ENCODE assay signal across 9 mouse cellular contexts in the genomic region with DNA sequence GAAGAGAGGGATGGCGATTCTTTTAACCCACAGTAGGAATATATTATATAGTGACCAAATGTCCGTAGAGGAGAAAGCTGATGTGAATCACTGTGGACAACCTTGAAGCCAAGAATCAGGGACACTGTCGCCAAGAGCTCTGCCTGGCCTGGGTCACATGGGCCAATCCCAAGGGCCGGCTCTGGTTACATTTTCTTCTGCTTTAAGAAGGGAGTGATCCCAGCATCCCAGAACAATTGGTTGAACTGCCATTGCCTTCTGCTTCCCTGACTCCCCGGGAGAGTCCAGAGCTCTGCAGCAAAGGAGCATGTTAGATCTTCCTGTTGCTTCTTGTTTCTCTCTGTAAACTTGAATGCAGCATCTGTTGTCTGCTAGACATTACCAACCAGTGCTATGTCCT.
A peak's percentile ranks its signal among the peaks of the same experiment; 100 is the strongest.
DNase-seq lines count a peak whose midpoint lies in the region; ATAC-seq and TF ChIP-seq lines count a peak whose summit lies in the region.
"Had no signal": no experiment of that assay in that cellular context is flagged by ENCODE, and none has a peak within 500 bp of the region (broad histone marks: within the 10 kb centered on the region; RNA-seq: fewer than 3 reads in every experiment).

No protein-coding gene starts in this region.

- no peaks in the 10 kb centered on the region for H3K9me3 ChIP-seq in limb, embryonic 15.5 days
- no peaks in the 10 kb centered on the region for H3K9me3 ChIP-seq in kidney, embryonic 14.5 days (ENCODE audit: control insufficient read depth, low read length)
- no peaks in the 10 kb centered on the region for H3K9me3 ChIP-seq in stomach, postnatal 0 days (ENCODE audit: control insufficient read depth, low read length)
- H3K9me3 ChIP-seq: neural tube, embryonic 12.5 days had no signal

- H3K27me3 ChIP-seq in kidney, adult 2 months (replicated peaks; ENCODE audit: control insufficient read depth, insufficient read depth, low read length), result no peaks in the 10 kb centered on the region
- no peaks in the 10 kb centered on the region for H3K27me3 ChIP-seq in limb, embryonic 15.5 days
- no peaks in the 10 kb centered on the region for H3K27me3 ChIP-seq in kidney, embryonic 14.5 days (ENCODE audit: control insufficient read depth, insufficient read depth, low read length)
- no peaks in the 10 kb centered on the region for H3K27me3 ChIP-seq in stomach, postnatal 0 days (ENCODE audit: control insufficient read depth, insufficient read depth, low read length)
- H3K27me3 ChIP-seq: neural tube, embryonic 12.5 days had no signal

- no peak for TF ChIP-seq EP300 in stomach, postnatal 0 days (optimal IDR thresholded peaks at IDR 0.05)

- no peak overlapping the region for H3K4me3 ChIP-seq in kidney, adult 2 months (ENCODE audit: insufficient read depth, low read depth, low read length)
- no peak overlapping the region for H3K4me3 ChIP-seq in limb, embryonic 15.5 days
- no peak overlapping the region for H3K4me3 ChIP-seq in kidney, embryonic 14.5 days (ENCODE audit: low read length)
- no peak overlapping the region for H3K4me3 ChIP-seq in stomach, postnatal 0 days (ENCODE audit: low read depth, low read length)
- H3K4me3 ChIP-seq: neural tube, embryonic 12.5 days had no signal

- TF ChIP-seq CTCF in kidney, adult 2 months (conservative IDR thresholded peaks at IDR 0.05; ENCODE audit: insufficient read depth, insufficient read length, low read depth, low read length), result no peak
- no peak for TF ChIP-seq CTCF in stomach, postnatal 0 days (IDR thresholded peaks at IDR 0.05; ENCODE audit: low read depth)

- no peak for TF ChIP-seq POLR2A in kidney, adult 2 months (IDR thresholded peaks at IDR 0.05; ENCODE audit: low read depth, low read length)

- no peak; the same call in 1 of the 2 replicates for ATAC-seq in limb, embryonic 15.5 days (ENCODE audit: insufficient number of reproducible peaks, low FRiP score, low TSS enrichment, low read depth)
- ATAC-seq in kidney, embryonic 14.5 days (ENCODE audit: low FRiP score, low TSS enrichment), result no peak
- no peak for ATAC-seq in stomach, postnatal 0 days (ENCODE audit: low FRiP score, low TSS enrichment)

- DNase-seq in kidney, postnatal 4 days, result peak; percentile 13 to 15
- no peak for DNase-seq in kidney, adult 2 months
- peak; percentile 54 for DNase-seq in cerebellum, adult 9-11 months
- peak; percentile 33 to 59 for DNase-seq in gastrocnemius, postnatal 4 days (ENCODE audit: low spot score in 2 of 2)
- no peak for DNase-seq in lung, postnatal 25 days (ENCODE audit: low spot score)
- DNase-seq in stomach, postnatal 0 days (ENCODE audit: low spot score), result no peak

- no peaks in the 10 kb centered on the region for H3K4me1 ChIP-seq in kidney, adult 2 months (ENCODE audit: control insufficient read depth, insufficient read depth, low read length)
- peaks cover 15% of the 10 kb centered on the region for H3K4me1 ChIP-seq in limb, embryonic 15.5 days
- H3K4me1 ChIP-seq in kidney, embryonic 14.5 days (ENCODE audit: control insufficient read depth, insufficient read depth, low read length), result no peaks in the 10 kb centered on the region
- no peaks in the 10 kb centered on the region for H3K4me1 ChIP-seq in stomach, postnatal 0 days (replicated peaks; ENCODE audit: control insufficient read depth, insufficient read depth)
- H3K4me1 ChIP-seq: neural tube, embryonic 12.5 days had no signal

- H3K27ac ChIP-seq in kidney, adult 2 months (ENCODE audit: insufficient read depth, low read depth, low read length), result no peak overlapping the region
- H3K27ac ChIP-seq in limb, embryonic 15.5 days, result peak overlapping the region; percentile 68
- H3K27ac ChIP-seq in kidney, embryonic 14.5 days (ENCODE audit: low read depth, low read length), result no peak overlapping the region
- no peak overlapping the region for H3K27ac ChIP-seq in stomach, postnatal 0 days (replicated peaks)
- H3K27ac ChIP-seq: neural tube, embryonic 12.5 days had no signal

- no peak overlapping the region for H3K4me2 ChIP-seq in limb, embryonic 15.5 days
- H3K4me2 ChIP-seq in kidney, embryonic 14.5 days (replicated peaks; ENCODE audit: low read depth, low read length), result no peak overlapping the region
- no peak overlapping the region for H3K4me2 ChIP-seq in stomach, postnatal 0 days (replicated peaks; ENCODE audit: low read depth)
- H3K4me2 ChIP-seq: neural tube, embryonic 12.5 days had no signal

- no peak overlapping the region for H3K9ac ChIP-seq in limb, embryonic 15.5 days
- no peak overlapping the region for H3K9ac ChIP-seq in kidney, embryonic 14.5 days (ENCODE audit: low read depth, low read length)
- no peak overlapping the region for H3K9ac ChIP-seq in stomach, postnatal 0 days (ENCODE audit: low read length)
- H3K9ac ChIP-seq: neural tube, embryonic 12.5 days had no signal

- 61% methylated on average over 5 of the region's 5 CpGs for WGBS in kidney, adult 2 months
- 57% methylated on average over 5 of the region's 5 CpGs for WGBS in limb, embryonic 15.5 days
- WGBS in kidney, embryonic 14.5 days, result 53% methylated on average over 5 of the region's 5 CpGs
- WGBS in stomach, postnatal 0 days, result 63% methylated on average over 5 of the region's 5 CpGs

- H3K36me3 ChIP-seq in kidney, adult 2 months (ENCODE audit: control insufficient read depth, insufficient read depth, low read length), result no peaks in the 10 kb centered on the region
- H3K36me3 ChIP-seq in limb, embryonic 15.5 days, result no peaks in the 10 kb centered on the region
- no peaks in the 10 kb centered on the region for H3K36me3 ChIP-seq in kidney, embryonic 14.5 days (ENCODE audit: control insufficient read depth, insufficient read depth, low read length)
- no peaks in the 10 kb centered on the region for H3K36me3 ChIP-seq in stomach, postnatal 0 days (ENCODE audit: control insufficient read depth, insufficient read depth, low read length)
- H3K36me3 ChIP-seq: neural tube, embryonic 12.5 days had no signal

Comparison
In these comparisons a context has a peak if more than half of its experiments do, and no peak if none do; other contexts are left out.
1. DNase-seq: peak in kidney, postnatal 4 days (2 of 2), cerebellum, adult 9-11 months (single experiment) and gastrocnemius, postnatal 4 days (2 of 2); none in kidney, adult 2 months (single experiment), lung, postnatal 25 days (single experiment) and stomach, postnatal 0 days (single experiment).